Mouse (Mus musculus) liver, postnatal 0 days (tissue): ENCODE data around the gene Ube4a.

Source experiments
- CTCF ChIP-seq: sonication (generic); IDR thresholded peaks from 2 replicates; pipeline ENCODE4 v1.5.1; 2016; ENCODE audit warnings: antibody characterized with exemption, low read depth
- EP300 ChIP-seq: IDR thresholded peaks from 2 replicates; pipeline ENCODE4 v1.6.1; 2016; ENCODE audit warnings: antibody characterized with exemption, low read depth, mild to moderate bottlenecking

- TF ChIP-seq EP300 (no peak), CTCF (no peak)
Observed at GRCm38 (mm10) chr9:44890122-44890521, 75.3 kb downstream of the Ube4a start.
